Comparison of ENCODE assay signal across 7 mouse cellular contexts in the genomic region with DNA sequence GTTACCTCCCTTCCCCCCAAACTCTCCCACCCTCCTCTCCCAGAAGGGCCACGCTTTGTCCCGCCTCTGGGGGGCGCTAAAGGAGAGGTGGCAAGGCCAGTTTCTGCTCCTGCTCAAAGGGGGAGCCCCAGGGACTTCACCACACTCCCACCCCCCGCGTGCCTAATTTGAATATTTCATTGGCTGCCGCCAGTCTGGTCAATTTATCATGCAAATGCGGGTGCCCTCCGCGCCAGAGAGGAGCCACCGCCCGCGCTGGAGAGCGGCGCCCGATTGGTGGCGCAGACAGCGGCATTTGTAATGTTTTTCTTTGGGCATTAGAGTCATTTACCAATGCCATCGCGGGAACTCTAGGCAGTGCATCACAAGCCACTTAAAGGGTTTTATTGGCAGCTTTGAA. TPM values are rescaled to one million over a fixed set of nuclear protein-coding genes. Genes with fewer than 3 reads are reported as not detected.
A peak's percentile ranks its signal among the peaks of the same experiment; 100 is the strongest.
DNase-seq lines count a peak whose midpoint lies in the region; ATAC-seq lines count a peak whose summit lies in the region.

No protein-coding gene starts in this region.

- WGBS in embryonic facial prominence, embryonic 10.5 days, result under 1% methylated on average over 19 of the region's 19 CpGs
- 1% methylated on average over 19 of the region's 19 CpGs for WGBS in heart, embryonic 12.5 days

- no peak for ATAC-seq in heart, embryonic 12.5 days (ENCODE audit: insufficient number of reproducible peaks, low FRiP score)

- no peaks in the 10 kb centered on the region for H3K9me3 ChIP-seq in embryonic facial prominence, embryonic 10.5 days
- H3K9me3 ChIP-seq in heart, embryonic 12.5 days (replicated peaks), result no peaks in the 10 kb centered on the region

- H3K4me3 ChIP-seq in embryonic facial prominence, embryonic 10.5 days, result 0 out of 2 replicates have a peak overlapping the region, but pooled peaks have one; percentile 16
- 0 out of 2 replicates have a peak overlapping the region, but pooled peaks have one; percentile 0 for H3K4me3 ChIP-seq in heart, embryonic 12.5 days

- H3K27ac ChIP-seq in embryonic facial prominence, embryonic 10.5 days (replicated peaks), result no peak overlapping the region
- no peak overlapping the region for H3K27ac ChIP-seq in heart, embryonic 12.5 days (ENCODE audit: poor library complexity, severe bottlenecking)

- H3K4me1 ChIP-seq in embryonic facial prominence, embryonic 10.5 days, result peaks cover 12% of the 10 kb centered on the region
- H3K4me1 ChIP-seq in heart, embryonic 12.5 days (replicated peaks), result peaks cover 5% of the 10 kb centered on the region; the same call in 1 of the 2 replicates

- no peaks in the 10 kb centered on the region for H3K36me3 ChIP-seq in embryonic facial prominence, embryonic 10.5 days (replicated peaks)
- no peaks in the 10 kb centered on the region for H3K36me3 ChIP-seq in heart, embryonic 12.5 days

- peaks cover 92% of the 10 kb centered on the region for H3K27me3 ChIP-seq in embryonic facial prominence, embryonic 10.5 days (replicated peaks; ENCODE audit: low read depth, poor library complexity, severe bottlenecking)
- peaks cover 76% of the 10 kb centered on the region for H3K27me3 ChIP-seq in heart, embryonic 12.5 days (replicated peaks)

- no peak overlapping the region for H3K9ac ChIP-seq in heart, embryonic 12.5 days

- H3K4me2 ChIP-seq in heart, embryonic 12.5 days, result peak overlapping the region; percentile 16; the same call in 1 of the 2 replicates

- DNase-seq in ovary, postnatal 36 days (ENCODE audit: low spot score), result peak; percentile 22
- no peak for DNase-seq in ovary, postnatal 10 days (ENCODE audit: low spot score)
- DNase-seq in embryonic facial prominence, embryonic 10.5 days (ENCODE audit: low spot score), result peak; percentile 42
- peak; percentile 32 to 53 for DNase-seq in kidney, postnatal 4 days
- DNase-seq in neural tube, embryonic 10.5 days (ENCODE audit: extremely low spot score, low spot score), result peak; percentile 46
- no peak for DNase-seq in frontal cortex, postnatal 10 days (ENCODE audit: low spot score in 2 of 2)

RNA-seq across cellular contexts. Expression of gene Tshz3, which starts 7.4 kb away (rescaled TPM):
- 4.0 and 5.0 TPM in 2 replicates for polyA plus RNA-seq in embryonic facial prominence, embryonic 10.5 days (2016; fragmentation: Nextera tagmentation; extraction: Ambion mirVana)
- polyA plus RNA-seq in heart, embryonic 12.5 days (2016; fragmentation: Nextera tagmentation; extraction: Ambion mirVana), result 1.4 and 2.1 TPM in 2 replicates

Comparison
In these comparisons a context has a peak if more than half of its experiments do, and no peak if none do; other contexts are left out.
1. DNase-seq: peak in ovary, postnatal 36 days (single experiment), embryonic facial prominence, embryonic 10.5 days (single experiment), kidney, postnatal 4 days (2 of 2) and neural tube, embryonic 10.5 days (single experiment); none in ovary, postnatal 10 days (single experiment) and frontal cortex, postnatal 10 days (0 of 2).